Mouse (Mus musculus): ENCODE results near the gene Dtx3. TPM values are rescaled to one million over a fixed set of nuclear protein-coding genes. Genes with fewer than 3 reads are reported as not detected.

Dtx3 gene
- polyA plus RNA-seq (2017; shearing (Covaris generic)) = 49.2 TPM

GRCm38 (mm10) chr10:127195328-127196129 lies at the start of gene Dtx3:
Gene Dtx3 (minus strand): TSS chr10:127195728.

DNA sequence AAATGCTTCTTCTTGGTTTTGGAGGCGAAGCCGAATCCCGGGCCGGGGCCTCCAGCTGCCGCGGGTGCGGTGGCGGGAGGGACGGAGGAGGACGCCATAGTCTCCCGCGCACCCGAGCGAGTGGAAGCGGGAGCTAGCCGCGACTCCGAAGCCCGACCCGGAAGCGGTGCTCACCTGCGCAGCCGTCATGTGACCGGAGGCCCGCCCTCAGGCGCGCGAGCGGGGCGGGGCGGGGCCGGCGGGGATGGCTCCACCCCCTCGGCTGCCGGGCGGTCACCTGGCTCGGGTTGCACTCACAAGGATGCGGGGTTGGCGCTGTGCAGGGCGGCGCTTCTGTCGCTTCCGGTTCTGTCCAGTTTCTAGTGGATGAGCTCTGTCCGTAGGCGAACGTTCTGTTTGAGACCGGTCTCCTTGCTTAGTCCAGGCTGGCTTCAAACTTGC lies 15.9 kb upstream of the Dtx3 start, which contains the start of gene Pip4k2c:
TSS of gene Pip4k2c (minus strand) at position 172 of the 441 bp plus-strand sequence.

GRCm38 (mm10) chr10:127189651-127190381 lies 5.7 kb downstream of the Dtx3 start, which contains the start of gene Arhgef25:
Gene Arhgef25 (minus strand): TSS chr10:127190083.

GRCm38 (mm10) chr10:127179871-127180694 lies 15.4 kb downstream of the Dtx3 start, which contains the start of gene Slc26a10:
Gene Slc26a10 (minus strand): TSS chr10:127180645.

GRCm38 (mm10) chr10:127164631-127165353 lies 30.7 kb downstream of the Dtx3 start, which contains the start of gene B4galnt1:
Gene B4galnt1 (plus strand): TSS chr10:127165225.

Other genes starting within 250 kb of the Dtx3 start
- 48.7 TPM for gene Ctdsp2, start 217.0 kb downstream of the Dtx3 start, polyA plus RNA-seq (2017; shearing (Covaris generic))
- gene Avil, start 195.0 kb downstream of the Dtx3 start, polyA plus RNA-seq (2017; shearing (Covaris generic)) = 0.35 TPM
- 20.8 TPM for gene Tsfm, start 164.9 kb downstream of the Dtx3 start, polyA plus RNA-seq (2017; shearing (Covaris generic))
- gene Mettl1, start 154.3 kb downstream of the Dtx3 start, polyA plus RNA-seq (2017; shearing (Covaris generic)) = 25.5 TPM
- not detected for gene Eef1akmt3, start 154.2 kb downstream of the Dtx3 start, polyA plus RNA-seq (2017; shearing (Covaris generic))
- not detected for gene Cyp27b1, start 147.5 kb downstream of the Dtx3 start, polyA plus RNA-seq (2017; shearing (Covaris generic))
- 1.1 TPM for gene March9, start 135.5 kb downstream of the Dtx3 start, polyA plus RNA-seq (2017; shearing (Covaris generic))
- gene Cdk4, start 132.2 kb downstream of the Dtx3 start, polyA plus RNA-seq (2017; shearing (Covaris generic)) = 124 TPM
- gene Tspan31, start 125.5 kb downstream of the Dtx3 start, polyA plus RNA-seq (2017; shearing (Covaris generic)) = 25.6 TPM
- 18.8 TPM for gene Agap2, start 120.4 kb downstream of the Dtx3 start, polyA plus RNA-seq (2017; shearing (Covaris generic))
- 122 TPM for gene Os9, start 74.6 kb downstream of the Dtx3 start, polyA plus RNA-seq (2017; shearing (Covaris generic))
- gene B4galnt1, start 30.5 kb downstream of the Dtx3 start, polyA plus RNA-seq (2017; shearing (Covaris generic)) = 512 TPM
- gene Slc26a10, start 15.1 kb downstream of the Dtx3 start, polyA plus RNA-seq (2017; shearing (Covaris generic)) = 7.0 TPM
- not detected for gene Arhgef25, start 5.6 kb downstream of the Dtx3 start, polyA plus RNA-seq (2017; shearing (Covaris generic))
- gene Pip4k2c, start 15.9 kb upstream of the Dtx3 start, polyA plus RNA-seq (2017; shearing (Covaris generic)) = 25.0 TPM
- gene Kif5a, start 67.6 kb upstream of the Dtx3 start, polyA plus RNA-seq (2017; shearing (Covaris generic)) = not detected
- gene Dctn2, start 70.6 kb upstream of the Dtx3 start, polyA plus RNA-seq (2017; shearing (Covaris generic)) = 83.7 TPM
- gene Mbd6, start 93.3 kb upstream of the Dtx3 start, polyA plus RNA-seq (2017; shearing (Covaris generic)) = 8.6 TPM
- 62.5 TPM for gene Mars, start 116.1 kb upstream of the Dtx3 start, polyA plus RNA-seq (2017; shearing (Covaris generic))
- gene Arhgap9, start 126.2 kb upstream of the Dtx3 start, polyA plus RNA-seq (2017; shearing (Covaris generic)) = 264 TPM
- gene Gli1, start 146.2 kb upstream of the Dtx3 start, polyA plus RNA-seq (2017; shearing (Covaris generic)) = 0.47 TPM
- gene Inhbe, start 158.7 kb upstream of the Dtx3 start, polyA plus RNA-seq (2017; shearing (Covaris generic)) = not detected
- not detected for gene Inhbc, start 174.7 kb upstream of the Dtx3 start, polyA plus RNA-seq (2017; shearing (Covaris generic))
- gene R3hdm2, start 184.6 kb upstream of the Dtx3 start, polyA plus RNA-seq (2017; shearing (Covaris generic)) = 33.6 TPM

All from naive thymus-derived CD4-positive, alpha-beta T cell, adult 5 months (primary cell).